Mouse (Mus musculus) mature B cell (primary cell): ENCODE results near the gene Ppfibp2.

Experiments
- in situ Hi-C: fragments of 300-500 bp; cut with MboI; formaldehyde crosslinking; loops from 2 replicates; pipeline ENCODE4 v1.14.3; 2019

Ppfibp2 gene

DNA sequence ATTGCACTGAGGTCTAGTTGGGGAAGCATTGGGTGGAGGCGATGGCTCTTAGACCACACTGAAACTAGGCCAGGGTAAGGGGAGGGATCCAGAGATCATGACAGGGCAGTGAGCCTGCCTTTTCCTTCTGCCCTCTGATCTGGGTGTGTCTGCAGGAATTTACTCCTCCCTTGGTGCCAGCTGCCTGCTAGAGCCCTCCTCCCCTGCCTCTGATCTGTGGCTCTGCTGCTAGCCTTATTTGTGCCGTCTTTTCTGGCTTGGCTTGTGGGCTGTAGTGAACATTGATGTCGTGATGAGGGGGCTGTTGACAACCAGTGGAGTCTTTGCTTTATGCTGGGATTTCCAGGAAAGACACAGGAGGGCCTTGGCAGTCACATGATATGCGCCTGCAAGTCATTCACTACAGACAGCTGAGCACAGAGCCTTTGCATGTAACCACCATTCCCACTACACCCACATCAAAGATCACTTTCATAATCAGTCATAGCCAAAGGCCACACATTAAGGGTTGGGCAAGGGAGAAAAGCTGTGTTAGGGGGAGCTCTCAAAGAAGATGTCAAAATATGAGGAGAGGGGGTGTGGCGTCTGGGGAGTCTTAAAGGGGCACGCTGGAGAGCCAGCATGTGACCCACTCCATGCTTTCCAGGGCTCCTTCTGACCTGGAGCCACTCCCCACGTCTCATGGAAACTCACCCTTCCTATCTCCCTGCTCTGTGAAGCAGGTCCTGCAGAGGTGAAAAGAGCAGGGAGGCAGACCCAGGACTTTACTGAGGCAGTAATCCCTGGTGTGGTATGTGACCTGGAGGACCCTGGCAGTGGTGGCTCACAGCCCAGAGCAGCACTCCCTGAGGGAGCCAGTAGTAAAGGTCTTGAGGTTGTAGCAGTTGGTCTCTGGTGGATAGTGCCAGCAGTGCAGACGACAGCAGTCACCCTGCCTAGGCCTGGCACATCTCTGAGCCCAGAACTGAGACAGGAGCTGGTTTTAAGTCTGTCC lies 69.4 kb downstream of the Ppfibp2 start:
- in situ Hi-C loops: no loop called here

- in situ Hi-C loops: no loop called here
Measured at GRCm38 (mm10) chr7:107665221-107665585, 70.2 kb downstream of the Ppfibp2 start.

- in situ Hi-C loops: no loop called here
Measured at GRCm38 (mm10) chr7:107665586-107666261, 70.7 kb downstream of the Ppfibp2 start.

GRCm38 (mm10) chr7:107666262-107666902 lies 71.4 kb downstream of the Ppfibp2 start:
- in situ Hi-C loops: no loop called here

DNA sequence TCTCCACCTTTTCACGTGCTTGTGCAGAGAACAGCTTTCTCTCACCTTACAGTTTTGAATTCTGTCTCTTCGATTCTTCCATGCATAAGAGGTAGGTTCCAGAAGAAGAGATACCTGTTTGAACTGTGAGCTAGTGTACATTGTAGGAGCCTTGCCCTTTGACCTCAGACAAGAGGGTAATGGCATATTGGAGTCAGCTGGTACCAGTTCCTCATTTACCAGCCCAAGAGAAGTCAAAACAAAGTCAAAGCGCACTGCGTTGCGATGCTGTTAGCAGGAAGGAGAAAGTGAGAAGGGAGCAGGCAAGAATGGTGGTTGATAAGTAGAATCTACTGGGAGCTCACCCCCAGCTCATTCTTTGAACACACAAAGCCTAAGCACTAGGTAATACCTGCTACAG lies 73.5 kb downstream of the Ppfibp2 start:
- in situ Hi-C loops: no loop called here

GRCm38 (mm10) chr7:107675224-107675623 lies 80.2 kb downstream of the Ppfibp2 start:
- in situ Hi-C loops: no loop called here

DNA sequence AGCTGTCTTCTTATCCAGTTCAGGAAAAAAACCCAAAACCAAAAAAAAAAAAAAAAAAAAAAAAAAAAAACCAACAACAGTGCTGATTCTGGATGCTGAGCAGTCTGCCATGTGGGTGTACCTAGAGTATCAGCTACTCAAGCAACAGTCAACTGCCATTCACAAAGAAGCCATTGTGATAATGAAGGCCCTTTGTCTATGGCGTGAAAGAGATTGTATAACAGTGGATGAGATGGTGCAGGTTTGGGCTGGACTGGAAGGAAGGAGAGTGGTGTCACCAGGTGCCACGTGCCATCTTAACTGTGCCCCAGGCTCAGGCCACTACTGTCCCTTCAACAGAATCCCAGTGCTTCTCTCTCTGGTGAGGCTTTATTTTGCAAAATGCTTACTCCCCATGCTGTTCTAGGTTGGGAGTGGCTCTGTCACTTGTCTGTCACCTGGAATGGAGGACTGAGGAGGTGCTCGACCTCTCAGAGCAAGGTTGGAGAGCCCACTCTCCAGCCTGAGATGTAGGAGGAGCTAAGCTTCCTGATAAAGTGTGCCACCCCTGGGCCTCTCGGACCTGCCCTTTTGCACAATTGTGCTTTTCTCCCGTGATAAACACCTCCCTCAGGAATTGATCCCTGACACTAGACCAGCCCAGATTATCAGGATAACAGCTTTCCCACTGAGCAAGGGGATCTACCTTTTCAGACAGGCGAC lies 85.3 kb downstream of the Ppfibp2 start:
- in situ Hi-C loops: no loop called here

DNA sequence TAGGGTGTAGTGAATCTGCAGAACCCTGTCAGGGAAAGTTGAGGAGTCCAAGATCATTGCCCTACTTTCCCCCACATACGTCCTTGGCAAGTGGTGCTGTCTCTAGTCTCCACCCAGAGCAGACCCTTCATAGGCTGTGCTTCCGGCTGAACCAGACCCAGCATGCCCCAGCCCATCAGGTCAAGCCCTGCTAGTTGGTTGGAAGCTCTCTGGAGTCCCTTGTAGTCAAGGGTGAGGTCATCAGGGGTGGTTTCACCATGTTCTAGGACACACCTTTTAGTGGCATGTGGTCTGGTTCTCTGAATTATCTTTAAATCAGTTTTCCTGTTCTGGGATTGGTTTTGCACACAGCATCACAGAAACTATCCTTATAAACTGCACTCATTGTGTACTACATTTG lies 86.3 kb downstream of the Ppfibp2 start:
- in situ Hi-C loops: no loop called here

DNA sequence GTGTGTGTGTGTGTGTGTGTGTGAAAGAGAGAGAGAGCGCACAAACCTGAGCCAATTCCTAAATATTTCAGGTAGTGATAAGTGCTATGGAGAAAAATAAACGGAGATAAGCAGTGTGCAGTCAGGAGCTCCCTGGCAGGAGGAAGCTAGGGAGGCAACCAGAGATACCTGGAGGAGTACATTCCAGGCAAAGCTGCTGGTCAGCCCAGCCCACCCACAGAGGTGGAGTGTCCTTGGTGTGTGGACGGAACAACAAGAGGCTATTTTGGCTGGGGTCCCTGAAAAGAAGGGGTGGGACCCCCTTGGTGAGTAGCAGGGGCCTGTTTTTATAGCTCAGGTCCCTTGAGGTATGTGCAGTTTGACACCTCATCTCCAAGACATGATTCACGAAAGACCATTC lies 88.2 kb downstream of the Ppfibp2 start:
- in situ Hi-C loops: no loop called here

DNA sequence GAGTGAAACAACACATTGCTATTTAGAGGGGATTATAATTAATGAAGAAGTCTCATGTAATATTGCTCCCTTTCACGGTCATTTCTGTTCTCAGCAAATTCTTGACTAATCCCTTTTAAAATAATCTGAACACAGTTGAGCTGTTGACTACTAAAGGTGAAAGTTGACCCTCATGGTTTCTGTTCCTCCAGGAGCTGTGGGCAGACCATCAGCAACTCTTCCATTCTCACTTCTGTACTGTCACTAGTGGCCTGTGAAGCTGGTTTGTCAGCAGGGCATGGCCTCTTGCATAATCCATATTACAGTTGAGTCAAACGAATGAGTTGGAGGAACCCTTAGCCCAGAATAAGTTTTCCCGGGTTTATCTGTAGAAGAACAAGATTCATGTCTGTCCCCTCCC lies 88.6 kb downstream of the Ppfibp2 start:
- in situ Hi-C loops: no loop called here

GRCm38 (mm10) chr7:107685238-107685954 lies 90.4 kb downstream of the Ppfibp2 start:
- in situ Hi-C loops: no loop called here

- in situ Hi-C loops: no loop called here
Measured at GRCm38 (mm10) chr7:107685955-107686285, 90.9 kb downstream of the Ppfibp2 start.

DNA sequence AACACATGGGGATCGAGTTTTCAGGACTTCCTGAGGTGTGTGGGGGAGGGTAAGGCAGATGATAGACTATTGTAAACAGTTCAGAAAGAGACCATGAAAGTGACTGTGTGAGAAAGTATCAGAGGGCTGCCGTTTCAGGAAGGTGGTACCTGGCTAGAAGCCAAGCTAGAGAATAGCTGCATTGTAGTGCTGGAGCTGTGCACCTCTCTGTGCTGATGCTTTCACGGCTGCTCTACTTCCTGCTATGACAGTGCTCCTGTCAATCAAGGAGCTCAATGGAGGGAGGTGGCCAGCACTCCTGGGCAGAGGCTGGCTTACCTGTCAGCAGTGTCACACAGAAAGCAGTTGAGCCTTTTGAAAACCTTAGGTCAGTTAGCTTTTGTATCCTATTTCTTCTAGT lies 92.4 kb downstream of the Ppfibp2 start:
- in situ Hi-C loops: no loop called here

DNA sequence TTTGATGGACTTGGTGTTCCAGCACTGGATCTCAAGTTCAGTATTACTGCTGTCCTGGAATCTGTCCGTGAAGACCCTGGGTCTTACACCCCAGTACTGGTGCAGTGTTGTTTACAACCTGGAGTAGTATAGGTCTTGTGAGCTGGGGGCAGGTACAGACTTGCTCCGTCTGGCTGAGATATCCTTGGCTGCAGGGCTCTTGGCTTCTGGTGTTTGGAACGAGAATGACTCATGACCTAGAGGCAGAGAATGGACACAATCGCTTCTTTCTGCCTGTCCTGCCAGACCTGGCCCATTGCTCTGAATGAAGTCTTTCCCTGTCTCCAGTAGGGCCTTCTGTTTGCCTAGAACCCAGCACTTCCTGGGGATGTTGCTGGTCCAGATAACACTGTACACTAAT lies 93.0 kb downstream of the Ppfibp2 start:
- in situ Hi-C loops: no loop called here

GRCm38 (mm10) chr7:107690426-107691221 lies 95.6 kb downstream of the Ppfibp2 start:
- in situ Hi-C loops: no loop called here

DNA sequence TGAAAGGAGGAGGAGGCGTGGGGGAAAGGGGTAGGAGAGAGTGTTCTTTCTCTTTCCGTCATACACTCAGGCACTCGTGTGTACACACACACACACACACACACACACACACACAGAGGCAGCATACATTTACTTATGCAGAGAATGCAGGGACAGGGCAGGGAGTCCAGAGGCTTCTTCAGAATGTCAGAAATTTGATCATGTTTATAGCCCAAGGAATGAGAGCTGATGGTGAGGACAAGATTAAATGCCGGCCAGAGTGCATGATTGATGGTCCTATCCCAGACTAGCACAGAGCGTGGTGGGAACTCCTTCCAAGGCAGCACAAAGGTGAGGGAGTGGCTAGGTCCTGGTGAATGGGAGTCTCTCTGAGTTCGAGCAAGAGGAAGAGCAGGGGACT lies 96.5 kb downstream of the Ppfibp2 start:
- in situ Hi-C loops: no loop called here

DNA sequence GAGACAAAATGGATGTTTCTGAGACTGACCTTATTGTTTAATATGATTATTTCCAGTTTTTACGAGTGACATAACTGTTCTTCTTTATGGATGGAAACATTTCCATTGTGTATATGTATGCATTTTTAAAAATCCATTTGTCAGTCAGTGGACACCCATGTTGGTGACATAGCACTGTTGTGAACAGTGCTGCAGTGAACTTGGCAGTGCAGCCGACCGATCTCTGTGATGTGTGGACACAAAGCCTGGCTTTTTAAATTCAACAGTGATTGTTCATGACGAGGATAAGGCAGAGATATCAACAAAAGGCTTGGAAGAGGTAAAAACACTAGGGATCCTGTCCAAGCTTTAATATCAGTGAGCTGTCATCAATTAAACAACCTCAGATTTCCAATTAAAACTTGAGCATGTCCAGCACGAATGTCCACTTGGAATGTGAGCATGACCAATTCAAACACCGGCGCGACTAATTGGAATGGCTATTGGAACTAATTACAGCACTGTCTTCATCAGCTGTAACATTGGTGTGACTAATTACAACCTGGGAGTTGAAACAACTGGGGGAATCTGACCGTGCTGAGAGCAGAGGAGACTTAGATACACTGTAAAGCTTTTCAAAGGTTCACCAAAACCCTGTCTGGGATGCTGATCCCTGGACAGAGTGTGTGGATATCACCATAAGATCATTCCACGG lies 99.4 kb downstream of the Ppfibp2 start:
- in situ Hi-C loops: no loop called here

DNA sequence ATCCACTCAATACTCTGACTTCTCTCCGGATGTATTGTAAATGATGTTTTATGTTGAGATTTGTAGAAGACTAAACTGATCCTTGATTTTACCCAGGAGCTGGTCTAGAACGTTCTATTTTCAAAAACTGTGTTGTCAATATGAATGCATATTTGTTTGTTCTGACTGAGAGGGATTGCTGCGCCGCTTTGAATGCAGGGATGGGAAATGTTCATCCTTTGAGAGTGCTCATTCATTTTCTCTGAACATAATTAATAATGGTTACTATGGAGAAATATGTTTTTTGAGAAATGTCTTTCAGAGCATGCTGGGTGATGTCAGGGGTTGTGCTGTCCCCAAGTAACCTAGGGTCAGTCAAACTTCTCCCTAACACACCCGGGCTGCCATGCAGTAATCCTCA lies 102.1 kb downstream of the Ppfibp2 start:
- in situ Hi-C loops: no loop called here

DNA sequence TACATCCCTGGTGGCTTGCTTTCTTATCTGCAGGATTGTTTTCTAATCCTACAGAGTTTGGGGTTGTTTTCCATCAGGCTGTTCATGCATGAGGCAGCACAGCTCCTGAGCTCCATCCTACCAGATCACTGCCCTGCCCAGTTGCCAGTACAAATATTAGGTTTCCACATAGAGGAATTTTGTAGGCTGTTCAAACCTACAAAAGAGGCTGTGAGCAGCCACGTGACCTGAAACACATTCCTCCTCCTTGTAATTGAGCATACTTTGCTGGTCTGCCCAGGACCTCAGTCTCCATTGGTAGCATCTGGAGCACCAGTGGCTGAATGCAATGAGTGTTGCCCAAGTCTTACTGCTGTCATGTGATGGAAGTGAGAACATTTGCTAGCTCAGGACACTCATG lies 104.9 kb downstream of the Ppfibp2 start:
- in situ Hi-C loops: no loop called here

DNA sequence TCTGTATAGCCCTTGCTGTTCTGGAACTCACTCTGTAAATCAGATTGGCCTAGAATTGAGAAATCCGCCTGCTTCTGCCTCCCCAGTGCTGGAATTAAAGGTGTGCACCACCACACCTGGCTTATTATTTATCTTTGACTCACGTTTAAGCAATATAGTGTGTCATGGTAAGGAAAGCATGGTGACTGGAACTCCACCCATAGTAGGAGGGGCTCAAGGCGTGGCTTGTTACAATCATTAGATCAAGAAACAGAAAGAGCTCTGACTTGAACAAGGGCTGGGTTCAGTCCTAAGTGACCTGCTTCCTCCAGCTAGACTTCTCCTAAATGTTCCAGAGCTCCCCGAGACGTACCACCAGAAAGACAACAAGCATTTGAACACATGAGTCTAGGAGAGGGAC lies 105.6 kb downstream of the Ppfibp2 start:
- in situ Hi-C loops: no loop called here
